Mouse (Mus musculus): ENCODE data around the gene Nyap2.

DNA sequence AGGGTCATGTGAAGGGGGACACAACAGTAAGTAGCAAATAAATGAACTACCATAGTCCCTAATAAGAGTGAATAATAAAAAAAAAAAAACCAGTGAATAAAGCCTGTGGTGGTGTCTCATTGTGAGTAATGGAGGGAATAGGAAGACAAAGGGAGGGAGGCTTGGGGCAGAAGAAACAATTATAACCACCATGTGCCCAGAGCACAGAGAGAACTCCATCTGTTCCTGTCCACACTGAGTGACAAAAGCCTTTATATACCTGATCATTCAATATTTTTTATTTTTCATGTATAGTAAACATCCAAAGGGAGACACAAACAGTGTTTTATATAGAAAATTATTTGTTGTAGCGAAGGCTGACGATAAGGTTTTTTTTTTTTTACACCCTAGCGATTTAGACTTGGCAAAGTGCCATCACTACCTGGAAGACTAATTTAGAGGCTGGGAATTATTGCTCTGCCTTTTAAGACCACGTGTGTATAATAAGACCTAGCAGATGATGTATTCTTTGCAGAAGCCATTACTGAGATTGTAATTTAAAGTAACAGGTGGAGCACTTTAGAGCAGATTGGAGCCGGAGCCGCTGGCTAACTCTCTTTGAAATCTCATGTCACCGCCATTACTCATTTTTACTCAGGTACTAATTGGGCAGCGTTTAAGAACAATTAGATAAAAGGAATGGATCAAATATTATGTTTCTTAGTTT lies 55.4 kb downstream of the Nyap2 start:
- no peak for TF ChIP-seq CTCF (IDR thresholded peaks at IDR 0.05; ENCODE audit: low read depth)
- TF ChIP-seq EP300 (IDR thresholded peaks at IDR 0.05; ENCODE audit: low read depth): no peak
